Mouse (Mus musculus): ENCODE data around the gene Nudt7.

- no peak for TF ChIP-seq POLR2A (IDR thresholded peaks at IDR 0.05; ENCODE audit: low read depth, low read length)
- no peak for TF ChIP-seq CTCF (IDR thresholded peaks at IDR 0.05; ENCODE audit: extremely low read depth, insufficient read depth, insufficient read length, insufficient replicate concordance)
These were observed 10.4 kb downstream of the Nudt7 start for GRCm38 (mm10) chr8:114143645-114144290.

Data from spleen, adult 2 months (tissue).